Mouse (Mus musculus): ENCODE data around the gene Borcs7.

- no peak for TF ChIP-seq POLR2A (IDR thresholded peaks at IDR 0.05; ENCODE audit: low read depth, low read length)
- no peak for TF ChIP-seq CTCF (IDR thresholded peaks at IDR 0.05; ENCODE audit: extremely low read depth, insufficient read length, insufficient replicate concordance, low read depth, low read length)
Observed at GRCm38 (mm10) chr19:46661511-46661910, 28.2 kb upstream of the Borcs7 start.

Measured in small intestine, adult 2 months (tissue).